Mouse (Mus musculus) kidney, postnatal 0 days (tissue): ENCODE data around the gene Mul1. TPM values are rescaled to one million over a fixed set of nuclear protein-coding genes. Genes with fewer than 3 reads are reported as not detected.
A peak's percentile ranks its signal among the peaks of the same experiment; 100 is the strongest.

Experiments
- ATAC-seq: fragments of 200-750 bp; cut with Nextera tagmentation; replicated peaks from 2 replicates; pipeline ENCODE4 v1.8.0; 2017; ENCODE audit warnings: low read depth, moderate number of reproducible peaks, moderate TSS enrichment, moderate library complexity; ENCODE audit not compliant: low FRiP score
- DNase-seq: peaks from one replicate; pipeline ENCODE4 v3.0.0-alpha.2; 2016; ENCODE audit warnings: low spot score
- H3K27ac ChIP-seq: fragments of 300-500 bp; sonication (generic); 2 replicates; pipeline ENCODE4 v1.5.1; 2014; ENCODE audit warnings: mild to moderate bottlenecking
- H3K27me3 ChIP-seq: fragments of 300-500 bp; sonication (generic); 2 replicates; pipeline ENCODE4 v1.6.1; 2014; ENCODE audit warnings: low read length, mixed read lengths; ENCODE audit not compliant: insufficient read depth
- H3K36me3 ChIP-seq: fragments of 300-500 bp; sonication (generic); 2 replicates; pipeline ENCODE4 v1.6.1; 2014; ENCODE audit warnings: low read length, mixed read lengths; ENCODE audit not compliant: insufficient read depth
- H3K4me1 ChIP-seq: fragments of 300-500 bp; sonication (generic); replicated peaks from 2 replicates; pipeline ENCODE4 v1.6.1; 2014; ENCODE audit warnings: antibody characterized with exemption, low read length, mixed read lengths; ENCODE audit not compliant: insufficient read depth
- H3K4me2 ChIP-seq: fragments of 300-500 bp; sonication (generic); 2 replicates; pipeline ENCODE4 v1.6.1; 2014; ENCODE audit warnings: mild to moderate bottlenecking, low read length, moderate library complexity, mixed read lengths
- H3K4me3 ChIP-seq: fragments of 300-500 bp; sonication (generic); replicated peaks from 2 replicates; pipeline ENCODE4 v1.5.1; 2014; ENCODE audit warnings: low read depth, low read length
- H3K9ac ChIP-seq: fragments of 300-500 bp; sonication (generic); 2 replicates; pipeline ENCODE4 v1.6.1; 2014; ENCODE audit warnings: low read depth, low read length
- H3K9me3 ChIP-seq: fragments of 300-500 bp; sonication (generic); replicated peaks from 2 replicates; pipeline ENCODE4 v1.6.1; 2016; ENCODE audit warnings: low read length, inconsistent platforms, mixed read lengths
- CTCF ChIP-seq: IDR thresholded peaks from 2 replicates; pipeline ENCODE4 v1.5.1; 2016; ENCODE audit warnings: antibody characterized with exemption, low read depth, mild to moderate bottlenecking, moderate library complexity
- WGBS: fragments of 180-500 bp; shearing (Covaris S2); extraction: QIAGEN DNeasy Blood & Tissue Kit; methylation state at CpG from one replicate; pipeline ENCODE4 v1.1.7; 2014; 5-methylcytosine and 5-hydroxymethylcytosine counted together
- polyA plus RNA-seq: library from polyadenylated mRNA; unstranded; fragments of >200 nt; fragmentation: Nextera tagmentation; extraction: Ambion mirVana; gene quantifications from 2 replicates; pipeline ENCODE4 v1.2.1, GENCODE M21; 2015

Mul1 gene
- polyA plus RNA-seq, 1 experiment from 2014 or later = 23.6 TPM

GRCm38 (mm10) chr4:138480962-138481361 is 46.5 kb downstream of the Mul1 start:
- TF ChIP-seq CTCF = no peak
- H3K27me3 ChIP-seq = no peaks in the 10 kb centered on the region
- 12% methylated on average over 9 of the region's 9 CpGs for WGBS
- H3K36me3 ChIP-seq = no peaks in the 10 kb centered on the region
- H3K4me3 ChIP-seq = no peak overlapping the region
- no peak overlapping the region for H3K9ac ChIP-seq
- H3K4me1 ChIP-seq = 0 out of 2 replicates have a peak, but pooled peaks cover 9% of the 10 kb centered on the region
- no peak overlapping the region for H3K4me2 ChIP-seq
- no peaks in the 10 kb centered on the region for H3K9me3 ChIP-seq
- peak; percentile 92 for DNase-seq
- no peak for ATAC-seq
- 0 out of 2 replicates have a peak overlapping the region, but pooled peaks have one; percentile 15 for H3K27ac ChIP-seq

DNA sequence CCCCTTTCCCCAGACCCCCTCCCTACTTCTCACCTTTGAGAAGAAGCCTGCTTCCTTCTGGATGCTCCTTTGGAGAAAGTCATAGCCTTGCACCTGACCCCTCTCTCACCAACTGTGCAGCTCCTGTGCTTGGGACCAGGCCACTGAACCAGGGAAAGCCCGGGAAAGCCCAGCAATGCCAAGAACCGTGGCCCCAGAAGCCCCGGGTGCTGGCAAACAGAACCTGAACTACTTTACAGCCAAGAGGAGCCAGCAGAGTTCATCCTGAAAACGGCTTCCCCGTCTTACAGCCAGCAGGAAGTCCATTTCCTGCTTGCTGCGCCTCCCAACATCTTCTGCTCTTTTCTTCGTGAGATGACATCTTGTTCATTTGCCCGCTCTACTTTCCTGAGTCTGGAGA is 48.2 kb downstream of the Mul1 start:
- no peak for DNase-seq
- Histone ChIP-seq H3K9ac (no peak overlapping the region), H3K4me3 (no peak overlapping the region), H3K36me3 (no peaks in the 10 kb centered on the region), H3K4me1 (0 out of 2 replicates have a peak, but pooled peaks cover 7% of the 10 kb centered on the region), H3K4me2 (no peak overlapping the region), H3K27ac (no peak overlapping the region), H3K9me3 (no peaks in the 10 kb centered on the region), H3K27me3 (no peaks in the 10 kb centered on the region)
- no peak for TF ChIP-seq CTCF
- 45% methylated on average over 8 of the region's 8 CpGs for WGBS
- no peak for ATAC-seq

- Histone ChIP-seq H3K4me3 (no peak overlapping the region), H3K9ac (no peak overlapping the region), H3K36me3 (no peaks in the 10 kb centered on the region), H3K4me1 (no peaks in the 10 kb centered on the region), H3K27ac (no peak overlapping the region), H3K27me3 (no peaks in the 10 kb centered on the region), H3K4me2 (no peak overlapping the region), H3K9me3 (no peaks in the 10 kb centered on the region)
- ATAC-seq (no peak), DNase-seq (no peak)
- 77% methylated on average over 8 of the region's 8 CpGs for WGBS
- TF ChIP-seq CTCF = no peak
These were observed 53.8 kb downstream of the Mul1 start for GRCm38 (mm10) chr4:138488241-138488640.

- Histone ChIP-seq H3K36me3 (no peaks in the 10 kb centered on the region), H3K4me1 (peaks cover 8% of the 10 kb centered on the region; the same call in 1 of the 2 replicates), H3K27me3 (no peaks in the 10 kb centered on the region), H3K27ac (no peak overlapping the region), H3K9me3 (no peaks in the 10 kb centered on the region), H3K4me3 (no peak overlapping the region), H3K9ac (no peak overlapping the region), H3K4me2 (no peak overlapping the region)
- 83% methylated on average over 4 of the region's 4 CpGs for WGBS
- TF ChIP-seq CTCF = no peak
- no peak for ATAC-seq
- DNase-seq = no peak
These were observed 56.6 kb downstream of the Mul1 start for GRCm38 (mm10) chr4:138491088-138491487.

Other genes starting within 250 kb of the Mul1 start
- 134 and 144 TPM in 2 replicates for gene Hp1bp3, start 218.4 kb upstream of the Mul1 start, polyA plus RNA-seq
- gene Sh2d5, start 184.3 kb upstream of the Mul1 start, polyA plus RNA-seq = 0.42 and 0.57 TPM in 2 replicates
- 0.66 and 0.80 TPM in 2 replicates for gene Kif17, start 184.2 kb upstream of the Mul1 start, polyA plus RNA-seq
- 289 and 325 TPM in 2 replicates for gene Ddost, start 129.9 kb upstream of the Mul1 start, polyA plus RNA-seq
- 96.1 and 139 TPM in 2 replicates for gene Pink1, start 108.4 kb upstream of the Mul1 start, polyA plus RNA-seq
- 48.1 and 49.5 TPM in 2 replicates for gene Cda, start 66.7 kb upstream of the Mul1 start, polyA plus RNA-seq
- 0.12 and 0.15 TPM in 2 replicates for gene Fam43b, start 38.1 kb upstream of the Mul1 start, polyA plus RNA-seq
- gene Camk2n1, start 19.6 kb downstream of the Mul1 start, polyA plus RNA-seq = 13.8 and 14.5 TPM in 2 replicates
- 0.11 and 0.15 TPM in 2 replicates for gene Vwa5b1, start 201.2 kb downstream of the Mul1 start, polyA plus RNA-seq